Comparison of ENCODE assay signal across 19 mouse cellular contexts in genomic region chrX:99570161-99570560, GRCm38 (mm10).
"Had no signal": no experiment of that assay in that cellular context is flagged by ENCODE, and none has a peak within 500 bp of the region (broad histone marks: within the 10 kb centered on the region; RNA-seq: fewer than 3 reads in every experiment).

No protein-coding gene starts in this region.

- H3K4me1 ChIP-seq: liver, embryonic 13.5 days had no signal

- H3K4me2 ChIP-seq: limb, embryonic 13.5 days; liver, embryonic 13.5 days; neural tube, embryonic 12.5 days; neural tube, embryonic 15.5 days had no signal

- H3K27ac ChIP-seq: kidney, postnatal 0 days; layer of hippocampus, adult 2 months; limb, embryonic 10.5 days; limb, embryonic 13.5 days; liver, embryonic 13.5 days; midbrain, embryonic 10.5 days; neural tube, embryonic 12.5 days; neural tube, embryonic 15.5 days had no signal

- H3K4me3 ChIP-seq: layer of hippocampus, adult 2 months; limb, embryonic 10.5 days; limb, embryonic 13.5 days; liver, embryonic 13.5 days; megakaryocyte, embryonic 14.5 days; midbrain, embryonic 10.5 days; neural tube, embryonic 12.5 days; neural tube, embryonic 15.5 days had no signal

- H3K9me3 ChIP-seq: limb, embryonic 10.5 days; limb, embryonic 13.5 days; liver, embryonic 13.5 days; megakaryocyte, embryonic 14.5 days; midbrain, embryonic 10.5 days; neural tube, embryonic 12.5 days; neural tube, embryonic 15.5 days had no signal

- ATAC-seq: intestine, postnatal 0 days had no signal

- H3K36me3 ChIP-seq: limb, embryonic 10.5 days; limb, embryonic 13.5 days; liver, embryonic 13.5 days; midbrain, embryonic 10.5 days; neural tube, embryonic 12.5 days; neural tube, embryonic 15.5 days had no signal

- H3K9ac ChIP-seq: limb, embryonic 13.5 days; liver, embryonic 13.5 days; neural tube, embryonic 12.5 days; neural tube, embryonic 15.5 days had no signal

- DNase-seq: kidney, adult 2 months; kidney, postnatal 25 days; layer of hippocampus, adult 9-11 months; liver; liver, embryonic 13.5 days; midbrain, embryonic 14.5 days; retina, postnatal 1 day; right cerebral cortex, postnatal 25 days; thymus, adult 18-20 months; thymus, postnatal 4 days had no signal
